Mouse (Mus musculus) small intestine, adult 2 months (tissue): Measurements from ENCODE around the gene Cadm4. TPM values are rescaled to one million over a fixed set of nuclear protein-coding genes. Genes with fewer than 3 reads are reported as not detected.

ENCODE experiments used
- H3K27ac ChIP-seq: fragments of 200-500 bp; 2 replicates; pipeline ENCODE4 v1.5.1; 2012; ENCODE audit warnings: low read depth, low read length, control low read depth, inconsistent platforms; ENCODE audit not compliant: insufficient read depth
- H3K27me3 ChIP-seq: fragments of 200-500 bp; 2 replicates; pipeline ENCODE4 v1.6.1; 2012; ENCODE audit warnings: mild to moderate bottlenecking, moderate library complexity, low read length, inconsistent platforms; ENCODE audit not compliant: control insufficient read depth, insufficient read depth
- H3K36me3 ChIP-seq: fragments of 200-500 bp; 2 replicates; pipeline ENCODE4 v1.6.1; 2012; ENCODE audit warnings: mild to moderate bottlenecking, low read length, control low read depth, inconsistent platforms; ENCODE audit not compliant: control insufficient read depth, insufficient read depth
- H3K4me1 ChIP-seq: fragments of 200-500 bp; 2 replicates; pipeline ENCODE4 v1.6.1; 2012; ENCODE audit warnings: low read length, inconsistent platforms, mixed read lengths; ENCODE audit not compliant: control insufficient read depth, insufficient read depth, insufficient read length
- H3K4me3 ChIP-seq: fragments of 200-500 bp; 2 replicates; pipeline ENCODE4 v1.5.1; 2012; ENCODE audit warnings: low read depth, mild to moderate bottlenecking, control low read depth, inconsistent platforms, low read length, moderate library complexity
- CTCF ChIP-seq: fragments of 200-500 bp; IDR thresholded peaks from 2 replicates; pipeline ENCODE4 v1.5.1; 2012; ENCODE audit warnings: low read depth, mild to moderate bottlenecking, control low read depth, inconsistent platforms, low read length, moderate library complexity, mixed read lengths; ENCODE audit not compliant: insufficient replicate concordance, insufficient read length; ENCODE audit errors: extremely low read depth
- POLR2A ChIP-seq: fragments of 200-500 bp; IDR thresholded peaks from 2 replicates; pipeline ENCODE4 v1.6.1; 2012; ENCODE audit warnings: low read depth, mild to moderate bottlenecking, control low read depth, inconsistent platforms, low read length, moderate library complexity
- whole genome bisulfite sequencing: fragments of 180-500 bp; shearing (Covaris S2); methylation state at CpG from one replicate; pipeline ENCODE4 v1.1.7; 2018; 5-methylcytosine and 5-hydroxymethylcytosine counted together
- polyA plus RNA-seq: library from polyadenylated mRNA; depleted of rRNA; stranded (reverse); fragments of >200 nt; gene quantifications from 2 replicates; pipeline ENCODE4 v1.2.3, GENCODE M21; 2012

Gene Cadm4
- polyA plus RNA-seq, 1 experiment = 2.9 TPM

- no peak overlapping the region for H3K27ac ChIP-seq
- TF ChIP-seq CTCF (no peak), POLR2A (no peak)
- H3K27me3 ChIP-seq = no peaks in the 10 kb centered on the region
- H3K36me3 ChIP-seq = no peaks in the 10 kb centered on the region
- WGBS = 80% methylated on average over 9 of the region's 9 CpGs
- H3K4me3 ChIP-seq = no peak overlapping the region
- H3K4me1 ChIP-seq = 0 out of 2 replicates have a peak, but pooled peaks cover 2% of the 10 kb centered on the region
Measured at GRCm38 (mm10) chr7:24445266-24445926, 36.4 kb upstream of the Cadm4 start.

GRCm38 (mm10) chr7:24446697-24447340 lies 35.0 kb upstream of the Cadm4 start:
- H3K4me1 ChIP-seq = peaks cover 4% of the 10 kb centered on the region; the same call in 1 of the 2 replicates
- no peaks in the 10 kb centered on the region for H3K36me3 ChIP-seq
- H3K4me3 ChIP-seq = no peak overlapping the region
- TF ChIP-seq POLR2A (no peak), CTCF (no peak)
- H3K27ac ChIP-seq = no peak overlapping the region
- WGBS = 55% methylated on average over 7 of the region's 7 CpGs
- 0 out of 2 replicates have a peak, but pooled peaks cover under 1% of the 10 kb centered on the region for H3K27me3 ChIP-seq

- Histone ChIP-seq H3K27me3 (peaks cover 9% of the 10 kb centered on the region; the same call in 1 of the 2 replicates), H3K4me3 (no peak overlapping the region), H3K36me3 (no peaks in the 10 kb centered on the region), H3K4me1 (peaks cover 4% of the 10 kb centered on the region; the same call in 1 of the 2 replicates), H3K27ac (no peak overlapping the region)
- 54% methylated on average over 14 of the region's 14 CpGs for WGBS
- TF ChIP-seq CTCF = no peak
- TF ChIP-seq POLR2A = no peak
Measured at GRCm38 (mm10) chr7:24448782-24449517, 32.9 kb upstream of the Cadm4 start.

- 26% methylated on average over 9 of the region's 9 CpGs for WGBS
- Histone ChIP-seq H3K36me3 (no peaks in the 10 kb centered on the region), H3K4me3 (no peak overlapping the region), H3K27ac (no peak overlapping the region), H3K27me3 (peaks cover 9% of the 10 kb centered on the region; the same call in 1 of the 2 replicates), H3K4me1 (peaks cover 4% of the 10 kb centered on the region; the same call in 1 of the 2 replicates)
- TF ChIP-seq CTCF = no peak
- no peak for TF ChIP-seq POLR2A
Measured at GRCm38 (mm10) chr7:24450585-24451017, 31.2 kb upstream of the Cadm4 start.

GRCm38 (mm10) chr7:24451855-24452311 lies 29.9 kb upstream of the Cadm4 start, which contains the start of gene Irgc1:
Gene Irgc1, minus strand, starts transcription at chr7:24452297.
- Histone ChIP-seq H3K4me1 (peaks cover 4% of the 10 kb centered on the region; the same call in 1 of the 2 replicates), H3K27ac (no peak within 1 kb of the TSS), H3K27me3 (peaks cover 9% of the 10 kb centered on the region; the same call in 1 of the 2 replicates), H3K4me3 (no peak within 1 kb of the TSS), H3K36me3 (no peaks in the 10 kb centered on the region)
- no peak for TF ChIP-seq CTCF
- no peak for TF ChIP-seq POLR2A
- WGBS = 71% methylated on average over 9 of the region's 9 CpGs

GRCm38 (mm10) chr7:24454199-24454598 lies 27.6 kb upstream of the Cadm4 start:
- Histone ChIP-seq H3K27ac (no peak overlapping the region), H3K36me3 (no peaks in the 10 kb centered on the region), H3K27me3 (peaks cover 9% of the 10 kb centered on the region), H3K4me1 (peaks cover 7% of the 10 kb centered on the region; the same call in 1 of the 2 replicates), H3K4me3 (no peak overlapping the region)
- TF ChIP-seq POLR2A (no peak), CTCF (no peak)
- WGBS = 63% methylated on average over 2 of the region's 2 CpGs
